Mouse (Mus musculus) kidney, embryonic 16.5 days (tissue): ENCODE data around the gene Psenen. TPM values are rescaled to one million over a fixed set of nuclear protein-coding genes. Genes with fewer than 3 reads are reported as not detected.

ENCODE experiments used
- ATAC-seq: fragments of 200-750 bp; cut with Nextera tagmentation; 2 replicates; pipeline ENCODE4 v1.8.0; 2017; ENCODE audit warnings: moderate TSS enrichment; ENCODE audit not compliant: low FRiP score, low TSS enrichment
- H3K27ac ChIP-seq: fragments of 300-500 bp; sonication (generic); 2 replicates; pipeline ENCODE4 v1.5.1; 2014; ENCODE audit warnings: low read length
- H3K27me3 ChIP-seq: fragments of 300-500 bp; sonication (generic); 2 replicates; pipeline ENCODE4 v1.6.1; 2014; ENCODE audit warnings: low read length, control low read depth, mixed read lengths; ENCODE audit not compliant: insufficient read depth
- H3K36me3 ChIP-seq: fragments of 300-500 bp; sonication (generic); 2 replicates; pipeline ENCODE4 v1.6.1; 2014; ENCODE audit warnings: low read length, control low read depth, mixed read lengths; ENCODE audit not compliant: insufficient read depth
- H3K4me1 ChIP-seq: fragments of 300-500 bp; sonication (generic); 2 replicates; pipeline ENCODE4 v1.6.1; 2014; ENCODE audit warnings: low read length, control low read depth, mixed read lengths; ENCODE audit not compliant: insufficient read depth
- H3K4me2 ChIP-seq: fragments of 300-500 bp; sonication (generic); replicated peaks from 2 replicates; pipeline ENCODE4 v1.6.1; 2014; ENCODE audit warnings: low read depth, low read length
- H3K4me3 ChIP-seq: fragments of 300-500 bp; sonication (generic); 2 replicates; pipeline ENCODE4 v1.5.1; 2014; ENCODE audit warnings: mild to moderate bottlenecking, low read length
- H3K9ac ChIP-seq: fragments of 300-500 bp; sonication (generic); replicated peaks from 2 replicates; pipeline ENCODE4 v1.6.1; 2014; ENCODE audit warnings: low read length
- H3K9me3 ChIP-seq: fragments of 300-500 bp; sonication (generic); 2 replicates; pipeline ENCODE4 v1.6.1; 2016; ENCODE audit warnings: low read length, control low read depth
- WGBS: fragments of 180-500 bp; shearing (Covaris S2); extraction: QIAGEN DNeasy Blood & Tissue Kit; methylation state at CpG from one replicate; pipeline ENCODE4 v1.1.7; 2014; 5-methylcytosine and 5-hydroxymethylcytosine counted together
- polyA plus RNA-seq: library from polyadenylated mRNA; unstranded; fragments of >200 nt; fragmentation: Nextera tagmentation; extraction: Ambion mirVana; gene quantifications from 2 replicates; pipeline ENCODE4 v1.2.1, GENCODE M21; 2015

Psenen gene
- polyA plus RNA-seq: 142 and 148 TPM in 2 replicates

GRCm38 (mm10) chr7:30563117-30563905 is at the start of gene Psenen, which contains the start of the genes U2af1l4 and Gm49396:
Gene Psenen (minus strand): TSS chr7:30563627.
Gene U2af1l4 (plus strand): TSS chr7:30563301.
Gene Gm49396 (plus strand): TSS chr7:30563344.
- Histone ChIP-seq H3K4me2 (peak within 1 kb of the TSS; percentile 78), H3K9me3 (no peaks in the 10 kb centered on the region), H3K4me3 (peak within 1 kb of the TSS; percentile 82), H3K27ac (peak within 1 kb of the TSS; percentile 99), H3K27me3 (no peaks in the 10 kb centered on the region), H3K4me1 (peaks cover 13% of the 10 kb centered on the region), H3K36me3 (peaks cover 29% of the 10 kb centered on the region), H3K9ac (peak within 1 kb of the TSS; percentile 89)
- ATAC-seq: peak; percentile 86
- WGBS: under 1% methylated on average over 44 of the region's 45 CpGs

GRCm38 (mm10) chr7:30612654-30613402 is 49.4 kb upstream of the Psenen start, which contains the start of gene Upk1a:
Gene Upk1a (minus strand): TSS chr7:30612847.
- no peaks in the 10 kb centered on the region for H3K9me3 ChIP-seq
- peak within 1 kb of the TSS; percentile 50; the same call in 1 of the 2 replicates for H3K27ac ChIP-seq
- peak; percentile 57 for ATAC-seq
- no peaks in the 10 kb centered on the region for H3K27me3 ChIP-seq
- H3K36me3 ChIP-seq: peaks cover 25% of the 10 kb centered on the region
- no peak within 1 kb of the TSS; the same call in 1 of the 2 replicates for H3K9ac ChIP-seq
- H3K4me1 ChIP-seq: peaks cover 12% of the 10 kb centered on the region
- H3K4me3 ChIP-seq: no peak within 1 kb of the TSS
- 28% methylated on average over 8 of the region's 8 CpGs for WGBS
- H3K4me2 ChIP-seq: 0 out of 2 replicates have a peak within 1 kb of the TSS, but pooled peaks have one; percentile 12

GRCm38 (mm10) chr7:30610043-30610442 is 46.6 kb upstream of the Psenen start:
- Histone ChIP-seq H3K4me3 (no peak overlapping the region), H3K27ac (no peak overlapping the region), H3K27me3 (no peaks in the 10 kb centered on the region), H3K4me1 (peaks cover 12% of the 10 kb centered on the region), H3K36me3 (no peaks in the 10 kb centered on the region), H3K9me3 (no peaks in the 10 kb centered on the region), H3K4me2 (no peak overlapping the region), H3K9ac (no peak overlapping the region)
- no peak for ATAC-seq
- 60% methylated on average over 7 of the region's 7 CpGs for WGBS

GRCm38 (mm10) chr7:30608476-30608875 is 45.0 kb upstream of the Psenen start:
- no peak for ATAC-seq
- no peak overlapping the region for H3K4me2 ChIP-seq
- WGBS: 45% methylated on average over 16 of the region's 16 CpGs
- H3K9me3 ChIP-seq: no peaks in the 10 kb centered on the region
- peak overlapping the region; percentile 19; the same call in 1 of the 2 replicates for H3K9ac ChIP-seq
- H3K27ac ChIP-seq: no peak overlapping the region
- no peak overlapping the region for H3K4me3 ChIP-seq
- H3K27me3 ChIP-seq: no peaks in the 10 kb centered on the region
- no peaks in the 10 kb centered on the region for H3K36me3 ChIP-seq
- H3K4me1 ChIP-seq: peaks cover 19% of the 10 kb centered on the region

GRCm38 (mm10) chr7:30607706-30608309 is 44.4 kb upstream of the Psenen start:
- Histone ChIP-seq H3K36me3 (no peaks in the 10 kb centered on the region), H3K4me2 (no peak overlapping the region; the same call in 1 of the 2 replicates), H3K9ac (0 out of 2 replicates have a peak overlapping the region, but pooled peaks have one; percentile 19), H3K27ac (no peak overlapping the region), H3K9me3 (no peaks in the 10 kb centered on the region), H3K4me1 (peaks cover 18% of the 10 kb centered on the region), H3K27me3 (no peaks in the 10 kb centered on the region), H3K4me3 (no peak overlapping the region)
- 25% methylated on average over 8 of the region's 8 CpGs for WGBS
- no peak for ATAC-seq

- no peak overlapping the region for H3K4me3 ChIP-seq
- 83% methylated on average over 8 of the region's 8 CpGs for WGBS
Observed at GRCm38 (mm10) chr7:30604944-30605343, 41.5 kb upstream of the Psenen start.

GRCm38 (mm10) chr7:30604424-30604823 is 41.0 kb upstream of the Psenen start:
- Histone ChIP-seq H3K36me3 (no peaks in the 10 kb centered on the region), H3K27me3 (no peaks in the 10 kb centered on the region), H3K4me2 (no peak overlapping the region), H3K9me3 (no peaks in the 10 kb centered on the region), H3K4me3 (no peak overlapping the region), H3K27ac (no peak overlapping the region), H3K4me1 (peaks cover 23% of the 10 kb centered on the region), H3K9ac (peak overlapping the region; percentile 25; the same call in 1 of the 2 replicates)
- ATAC-seq: no peak
- 38% methylated on average over 8 of the region's 8 CpGs for WGBS

More at GRCm38 (mm10) chr7:30604944-30605343, 41.5 kb upstream of the Psenen start:
- Histone ChIP-seq H3K4me2 (no peak overlapping the region), H3K9me3 (no peaks in the 10 kb centered on the region), H3K36me3 (no peaks in the 10 kb centered on the region), H3K27ac (no peak overlapping the region), H3K9ac (peak overlapping the region; percentile 25; the same call in 1 of the 2 replicates), H3K4me1 (peaks cover 23% of the 10 kb centered on the region), H3K27me3 (no peaks in the 10 kb centered on the region)
- no peak for ATAC-seq

- no peaks in the 10 kb centered on the region for H3K27me3 ChIP-seq
- no peak overlapping the region for H3K4me2 ChIP-seq
- peak; percentile 64 for ATAC-seq
- 14% methylated on average over 3 of the region's 3 CpGs for WGBS
- H3K4me3 ChIP-seq: no peak overlapping the region
- H3K9ac ChIP-seq: no peak overlapping the region
- H3K27ac ChIP-seq: peak overlapping the region; percentile 71
- H3K9me3 ChIP-seq: no peaks in the 10 kb centered on the region
- H3K36me3 ChIP-seq: no peaks in the 10 kb centered on the region
- H3K4me1 ChIP-seq: peaks cover 23% of the 10 kb centered on the region
Observed at GRCm38 (mm10) chr7:30602583-30602982, 39.2 kb upstream of the Psenen start.

GRCm38 (mm10) chr7:30600651-30601050 is 37.2 kb upstream of the Psenen start:
- Histone ChIP-seq H3K4me1 (peaks cover 23% of the 10 kb centered on the region), H3K9ac (no peak overlapping the region), H3K4me3 (no peak overlapping the region), H3K27ac (peak overlapping the region; percentile 31), H3K9me3 (no peaks in the 10 kb centered on the region), H3K4me2 (no peak overlapping the region; the same call in 1 of the 2 replicates), H3K27me3 (no peaks in the 10 kb centered on the region), H3K36me3 (no peaks in the 10 kb centered on the region)
- ATAC-seq: 0 out of 2 replicates have a peak, but pooled peaks have one; percentile 33
- 70% methylated on average over 7 of the region's 7 CpGs for WGBS
